8 mouse cellular contexts compared by ENCODE assay signal in genomic region chr13:13784981-13785783, GRCm38 (mm10). TPM values are rescaled to one million over a fixed set of nuclear protein-coding genes. Genes with fewer than 3 reads are reported as not detected.
A peak's percentile ranks its signal among the peaks of the same experiment; 100 is the strongest.
DNase-seq lines count a peak whose midpoint lies in the region; ATAC-seq lines count a peak whose summit lies in the region.

No protein-coding gene starts in this region.

- peak overlapping the region; percentile 53 for H3K4me3 ChIP-seq in lung, embryonic 15.5 days
- peak overlapping the region; percentile 57 for H3K4me3 ChIP-seq in forebrain, embryonic 10.5 days

- no peak for ATAC-seq in lung, embryonic 15.5 days (ENCODE audit: borderline replicate concordance, extremely low read depth, low FRiP score, low TSS enrichment)
- peak; percentile 72 for ATAC-seq in megakaryocyte-erythroid progenitor cell, adult 5-6 weeks (replicated peaks; ENCODE audit: low FRiP score, low TSS enrichment, poor library complexity, severe bottlenecking)

- no peak for DNase-seq in lung, postnatal 25 days (ENCODE audit: low spot score)
- DNase-seq in adrenal gland, postnatal 14 days: peak; percentile 68
- peak; percentile 36 for DNase-seq in forebrain, embryonic 10.5 days (ENCODE audit: extremely low spot score, low spot score)
- DNase-seq in induced T-regulatory cell, adult 2 months (ENCODE audit: low read depth): peak; percentile 34
- DNase-seq in layer of hippocampus, adult 9-11 months: no peak
- DNase-seq in left cerebral cortex, adult 18-20 months (ENCODE audit: low spot score in 2 of 2): no peak

- H3K9ac ChIP-seq in lung, embryonic 15.5 days: no peak overlapping the region

- no peak overlapping the region for H3K27ac ChIP-seq in lung, embryonic 15.5 days
- no peak overlapping the region for H3K27ac ChIP-seq in forebrain, embryonic 10.5 days

- no peaks in the 10 kb centered on the region for H3K9me3 ChIP-seq in lung, embryonic 15.5 days
- H3K9me3 ChIP-seq in forebrain, embryonic 10.5 days: no peaks in the 10 kb centered on the region

- H3K4me2 ChIP-seq in lung, embryonic 15.5 days: peak overlapping the region; percentile 99

- 2% methylated on average over 30 of the region's 30 CpGs for WGBS in lung, embryonic 15.5 days
- WGBS in forebrain, embryonic 10.5 days: 2% methylated on average over 30 of the region's 30 CpGs

- H3K27me3 ChIP-seq in lung, embryonic 15.5 days: peaks cover 35% of the 10 kb centered on the region
- H3K27me3 ChIP-seq in forebrain, embryonic 10.5 days (ENCODE audit: poor library complexity, severe bottlenecking): peaks cover 60% of the 10 kb centered on the region

- H3K36me3 ChIP-seq in lung, embryonic 15.5 days: no peaks in the 10 kb centered on the region
- no peaks in the 10 kb centered on the region for H3K36me3 ChIP-seq in forebrain, embryonic 10.5 days (replicated peaks)

- peaks cover 20% of the 10 kb centered on the region for H3K4me1 ChIP-seq in lung, embryonic 15.5 days
- peaks cover 21% of the 10 kb centered on the region for H3K4me1 ChIP-seq in forebrain, embryonic 10.5 days

RNA-seq across cellular contexts. Expression of gene Gng4, which starts 1.3 kb away (rescaled TPM):
- polyA plus RNA-seq in lung, embryonic 15.5 days (2015; fragmentation: Nextera tagmentation; extraction: Ambion mirVana): 0.70 and 1.1 TPM in 2 replicates
- 11.1 and 11.6 TPM in 2 replicates for total RNA-seq in adrenal gland, postnatal 14 days (2021)
- polyA plus RNA-seq in forebrain, embryonic 10.5 days (2016; fragmentation: Nextera tagmentation; extraction: Ambion mirVana): 0.14 and 0.54 TPM in 2 replicates
- not detected in 2 replicates for total RNA-seq in megakaryocyte-erythroid progenitor cell, adult 5-6 weeks (2014; fragmentation: Nextera tagmentation)
- total RNA-seq in megakaryocyte-erythroid progenitor cell, adult 5-6 weeks (2017): not detected in 2 replicates
- total RNA-seq in left cerebral cortex, adult 18-20 months (2021): 10 to 100 TPM; 39.4 to 46.5 TPM

Comparison
In these comparisons a context has a peak if more than half of its experiments do, and no peak if none do; other contexts are left out.
1. DNase-seq: peak in adrenal gland, postnatal 14 days (single experiment), forebrain, embryonic 10.5 days (single experiment) and induced T-regulatory cell, adult 2 months (single experiment); none in lung, postnatal 25 days (single experiment), layer of hippocampus, adult 9-11 months (single experiment) and left cerebral cortex, adult 18-20 months (0 of 2).
2. RNA of gene Gng4, which starts 1.3 kb away (total RNA-seq): 39.4 to 46.5 TPM in left cerebral cortex, adult 18-20 months and 11.1 to 11.6 TPM in adrenal gland, postnatal 14 days; not detected in megakaryocyte-erythroid progenitor cell, adult 5-6 weeks; every median in the first group is over 10 times any median in the second.